Mouse (Mus musculus) layer of hippocampus, adult 9-10 months (tissue): ENCODE data around the gene Mindy2.
"Not testable (repeated sequence)": the region's sequence is repeated elsewhere in the genome, so short reads cannot be mapped to it uniquely, and the experiment has no call there.

Source experiments
- DNase-seq: peaks from one replicate; pipeline ENCODE4 v3.0.0; 2022; ENCODE audit warnings: low spot score

The Mindy2 gene

DNA sequence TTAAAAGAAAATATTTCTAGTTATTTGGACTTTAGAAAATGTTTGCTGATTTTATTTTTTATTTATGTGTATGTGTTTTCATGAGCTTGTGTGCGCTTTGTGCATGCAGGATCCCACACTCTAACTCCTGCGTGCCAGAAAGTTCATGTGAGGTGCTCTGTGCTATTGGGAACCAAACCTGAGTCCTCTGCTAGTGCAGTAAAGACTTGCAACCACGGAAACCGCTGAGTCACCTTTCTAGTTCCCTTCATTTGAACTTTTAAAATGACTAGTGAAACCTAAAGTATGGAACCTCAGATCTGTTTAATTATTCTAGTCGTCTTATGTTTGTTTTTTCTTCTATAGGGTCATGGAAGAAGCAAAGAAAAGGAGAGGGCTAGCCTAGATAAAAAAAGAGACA lies 76.0 kb downstream of the Mindy2 start:
- no peak for DNase-seq

- no peak for DNase-seq
These were observed 78.9 kb downstream of the Mindy2 start for GRCm38 (mm10) chr9:70578123-70578522.

GRCm38 (mm10) chr9:70570351-70570750 lies 86.6 kb downstream of the Mindy2 start:
- DNase-seq, result no peak

DNA sequence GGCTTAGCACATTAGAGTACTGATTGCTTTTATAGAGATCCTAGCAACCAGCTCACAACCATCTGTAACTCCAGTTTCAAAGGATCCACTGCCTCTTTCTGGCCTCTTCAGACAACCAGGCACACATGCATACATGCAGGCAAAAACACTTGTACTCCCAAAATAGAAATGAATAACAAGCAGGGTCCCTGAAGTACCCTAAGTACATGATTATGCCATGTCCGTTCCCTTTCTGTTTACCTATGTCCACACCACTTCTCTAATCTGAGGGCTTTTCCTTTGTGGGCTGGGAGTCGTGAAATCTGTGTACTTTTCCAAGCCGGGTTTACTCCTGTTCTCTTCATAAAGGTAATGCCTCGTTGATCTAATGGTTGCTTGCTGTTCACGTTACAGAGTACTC lies 89.3 kb downstream of the Mindy2 start:
- DNase-seq, result no peak

- no peak for DNase-seq
These were observed 94.1 kb downstream of the Mindy2 start for GRCm38 (mm10) chr9:70562825-70563224.

DNA sequence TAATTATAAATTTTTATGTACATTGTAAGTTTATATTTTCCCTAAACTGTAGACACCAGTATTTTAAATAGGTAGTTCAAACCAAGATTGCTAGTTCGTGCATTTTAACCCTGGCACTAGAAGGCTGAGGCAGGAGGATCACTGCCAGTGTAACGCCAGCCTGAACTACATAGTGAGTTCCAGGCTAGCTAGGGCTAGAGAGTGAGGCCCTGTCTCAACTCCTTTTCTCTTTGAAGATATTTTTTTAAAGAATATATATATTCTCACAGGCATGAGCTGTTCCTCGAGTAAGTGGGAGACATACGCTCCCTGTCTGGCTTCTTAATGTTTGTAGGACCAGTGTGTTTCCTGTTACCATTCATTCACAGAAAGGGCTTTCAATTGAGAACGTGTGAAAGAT lies 100.2 kb downstream of the Mindy2 start:
- no peak for DNase-seq

GRCm38 (mm10) chr9:70555431-70555830 lies 101.5 kb downstream of the Mindy2 start:
- DNase-seq, result no peak

DNA sequence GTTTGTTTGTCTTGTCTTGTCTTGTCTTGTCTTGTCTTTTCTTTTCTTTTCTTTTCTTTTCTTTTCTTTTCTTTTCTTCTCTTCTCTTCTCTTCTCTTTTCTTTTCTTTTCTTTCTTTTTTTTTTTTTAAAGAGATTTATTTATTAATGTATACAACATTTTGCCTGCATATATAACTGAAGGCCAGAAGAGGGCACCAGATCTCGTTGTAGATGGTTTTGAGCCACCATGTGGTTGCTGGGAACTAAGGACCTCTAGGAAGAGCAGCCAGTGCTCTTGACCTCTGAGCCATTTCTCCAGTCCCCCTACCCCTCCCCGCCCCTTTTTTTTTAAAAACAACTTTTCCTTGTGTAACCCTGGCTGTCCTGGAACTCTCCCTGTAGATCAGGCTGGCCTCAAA lies 104.7 kb downstream of the Mindy2 start:
- not testable (repeated sequence) for DNase-seq

- no peak for DNase-seq
These were observed 105.5 kb downstream of the Mindy2 start for GRCm38 (mm10) chr9:70551524-70551923.
